Mouse (Mus musculus) limb, embryonic 15.5 days (tissue): Measurements from ENCODE around the gene Tril. TPM values are rescaled to one million over a fixed set of nuclear protein-coding genes. Genes with fewer than 3 reads are reported as not detected.

ENCODE experiments used
- ATAC-seq: fragments of 200-750 bp; cut with Nextera tagmentation; 2 replicates; pipeline ENCODE4 v1.8.0; 2017; ENCODE audit warnings: low read depth, moderate TSS enrichment; ENCODE audit not compliant: insufficient number of reproducible peaks, low FRiP score, low TSS enrichment
- H3K27ac ChIP-seq: fragments of 300-500 bp; sonication (generic); 2 replicates; pipeline ENCODE4 v1.5.1; 2015; ENCODE audit warnings: moderate library complexity, mild to moderate bottlenecking, inconsistent platforms
- H3K27me3 ChIP-seq: fragments of 300-500 bp; sonication (generic); 2 replicates; pipeline ENCODE4 v1.6.1; 2015; ENCODE audit warnings: inconsistent platforms
- H3K36me3 ChIP-seq: fragments of 300-500 bp; sonication (generic); 2 replicates; pipeline ENCODE4 v1.6.1; 2015; ENCODE audit warnings: inconsistent platforms
- H3K4me1 ChIP-seq: fragments of 300-500 bp; sonication (generic); 2 replicates; pipeline ENCODE4 v1.6.1; 2015; ENCODE audit warnings: inconsistent platforms
- H3K4me2 ChIP-seq: fragments of 300-500 bp; sonication (generic); 2 replicates; pipeline ENCODE4 v1.6.1; 2015; ENCODE audit warnings: mild to moderate bottlenecking, inconsistent platforms
- H3K4me3 ChIP-seq: fragments of 300-500 bp; sonication (generic); 2 replicates; pipeline ENCODE4 v1.5.1; 2015; ENCODE audit warnings: mild to moderate bottlenecking, inconsistent platforms
- H3K9ac ChIP-seq: fragments of 300-500 bp; sonication (generic); 2 replicates; pipeline ENCODE4 v1.6.1; 2015; ENCODE audit warnings: inconsistent platforms
- H3K9me3 ChIP-seq: fragments of 300-500 bp; sonication (generic); 2 replicates; pipeline ENCODE4 v1.6.1; 2016; ENCODE audit warnings: inconsistent platforms
- WGBS: fragments of 180-500 bp; shearing (Covaris S2); methylation state at CpG from one replicate; pipeline ENCODE4 v1.1.7; 2015; 5-methylcytosine and 5-hydroxymethylcytosine counted together
- polyA plus RNA-seq: library from polyadenylated mRNA; unstranded; fragments of >200 nt; fragmentation: Nextera tagmentation; extraction: Ambion mirVana; gene quantifications from 2 replicates; pipeline ENCODE4 v1.2.1, GENCODE M21; 2015

The Tril gene
- polyA plus RNA-seq, 1 experiment from 2014 or later, result 71.2 TPM

- H3K27ac ChIP-seq, result no peak overlapping the region
- H3K27me3 ChIP-seq, result no peaks in the 10 kb centered on the region
- H3K4me2 ChIP-seq, result no peak overlapping the region
- 85% methylated on average over 5 of the region's 5 CpGs for WGBS
- no peaks in the 10 kb centered on the region for H3K9me3 ChIP-seq
- peaks cover 12% of the 10 kb centered on the region for H3K4me1 ChIP-seq
- no peak overlapping the region for H3K9ac ChIP-seq
- no peak overlapping the region for H3K4me3 ChIP-seq
- H3K36me3 ChIP-seq, result no peaks in the 10 kb centered on the region
- ATAC-seq, result no peak
Measured at GRCm38 (mm10) chr6:53806021-53806420, 14.6 kb downstream of the Tril start.

GRCm38 (mm10) chr6:53804145-53804544 is 16.5 kb downstream of the Tril start:
- no peak overlapping the region for H3K27ac ChIP-seq
- ATAC-seq, result no peak
- H3K4me2 ChIP-seq, result no peak overlapping the region
- peaks cover 12% of the 10 kb centered on the region for H3K4me1 ChIP-seq
- no peaks in the 10 kb centered on the region for H3K27me3 ChIP-seq
- H3K9me3 ChIP-seq, result no peaks in the 10 kb centered on the region
- no peaks in the 10 kb centered on the region for H3K36me3 ChIP-seq
- no peak overlapping the region for H3K9ac ChIP-seq
- H3K4me3 ChIP-seq, result no peak overlapping the region
- 58% methylated on average over 6 of the region's 6 CpGs for WGBS

GRCm38 (mm10) chr6:53803551-53803950 is 17.1 kb downstream of the Tril start:
- Histone ChIP-seq H3K27ac (no peak overlapping the region), H3K36me3 (no peaks in the 10 kb centered on the region), H3K9me3 (no peaks in the 10 kb centered on the region), H3K4me1 (peaks cover 12% of the 10 kb centered on the region), H3K4me3 (no peak overlapping the region), H3K4me2 (no peak overlapping the region), H3K9ac (no peak overlapping the region), H3K27me3 (no peaks in the 10 kb centered on the region)
- 98% methylated on average over 4 of the region's 4 CpGs for WGBS
- ATAC-seq, result no peak

- peaks cover 12% of the 10 kb centered on the region for H3K4me1 ChIP-seq
- no peak overlapping the region for H3K9ac ChIP-seq
- H3K27me3 ChIP-seq, result no peaks in the 10 kb centered on the region
- H3K4me3 ChIP-seq, result no peak overlapping the region
- 38% methylated on average over 5 of the region's 5 CpGs for WGBS
- H3K4me2 ChIP-seq, result no peak overlapping the region
- no peak for ATAC-seq
- no peaks in the 10 kb centered on the region for H3K9me3 ChIP-seq
- H3K36me3 ChIP-seq, result no peaks in the 10 kb centered on the region
- no peak overlapping the region for H3K27ac ChIP-seq
Measured at GRCm38 (mm10) chr6:53801893-53802286, 18.7 kb downstream of the Tril start.

GRCm38 (mm10) chr6:53801269-53801892 is 19.2 kb downstream of the Tril start:
- Histone ChIP-seq H3K4me3 (no peak overlapping the region), H3K9me3 (no peaks in the 10 kb centered on the region), H3K4me2 (no peak overlapping the region), H3K9ac (no peak overlapping the region), H3K27ac (no peak overlapping the region), H3K36me3 (no peaks in the 10 kb centered on the region), H3K27me3 (no peaks in the 10 kb centered on the region), H3K4me1 (peaks cover 12% of the 10 kb centered on the region)
- 49% methylated on average over 4 of the region's 4 CpGs for WGBS
- no peak for ATAC-seq

GRCm38 (mm10) chr6:53798865-53799264 is 21.8 kb downstream of the Tril start:
- Histone ChIP-seq H3K27me3 (peaks cover 7% of the 10 kb centered on the region; the same call in 1 of the 2 replicates), H3K9ac (no peak overlapping the region), H3K27ac (no peak overlapping the region), H3K9me3 (no peaks in the 10 kb centered on the region), H3K4me3 (no peak overlapping the region), H3K4me2 (no peak overlapping the region), H3K4me1 (peaks cover 19% of the 10 kb centered on the region), H3K36me3 (no peaks in the 10 kb centered on the region)
- 72% methylated on average over 3 of the region's 3 CpGs for WGBS
- no peak for ATAC-seq

- ATAC-seq, result no peak
- Histone ChIP-seq H3K4me2 (no peak overlapping the region), H3K4me3 (no peak overlapping the region), H3K9me3 (no peaks in the 10 kb centered on the region), H3K27me3 (peaks cover 7% of the 10 kb centered on the region; the same call in 1 of the 2 replicates), H3K4me1 (peaks cover 13% of the 10 kb centered on the region), H3K9ac (no peak overlapping the region), H3K27ac (no peak overlapping the region), H3K36me3 (no peaks in the 10 kb centered on the region)
- 48% methylated on average over 3 of the region's 3 CpGs for WGBS
Measured at GRCm38 (mm10) chr6:53796835-53797234, 23.8 kb downstream of the Tril start.

- Histone ChIP-seq H3K36me3 (no peaks in the 10 kb centered on the region), H3K4me2 (no peak overlapping the region), H3K4me1 (peaks cover 8% of the 10 kb centered on the region), H3K9me3 (no peaks in the 10 kb centered on the region), H3K27me3 (peaks cover 7% of the 10 kb centered on the region; the same call in 1 of the 2 replicates), H3K9ac (no peak overlapping the region), H3K27ac (no peak overlapping the region), H3K4me3 (no peak overlapping the region)
- ATAC-seq, result no peak
- WGBS, result 23% methylated on average over 5 of the region's 5 CpGs
Measured at GRCm38 (mm10) chr6:53795788-53796187, 24.8 kb downstream of the Tril start.

GRCm38 (mm10) chr6:53795078-53795477 is 25.6 kb downstream of the Tril start:
- ATAC-seq, result no peak

GRCm38 (mm10) chr6:53794323-53794971 is 26.2 kb downstream of the Tril start:
- Histone ChIP-seq H3K4me1 (peaks cover 8% of the 10 kb centered on the region), H3K27ac (no peak overlapping the region), H3K4me2 (peak overlapping the region; percentile 37; the same call in 1 of the 2 replicates), H3K9ac (no peak overlapping the region), H3K9me3 (no peaks in the 10 kb centered on the region), H3K36me3 (no peaks in the 10 kb centered on the region), H3K4me3 (no peak overlapping the region; the same call in 1 of the 2 replicates), H3K27me3 (peaks cover 7% of the 10 kb centered on the region; the same call in 1 of the 2 replicates)
- no peak for ATAC-seq
- 13% methylated on average over 17 of the region's 17 CpGs for WGBS

More at GRCm38 (mm10) chr6:53795078-53795477, 25.6 kb downstream of the Tril start:
- no peak overlapping the region for H3K27ac ChIP-seq
- WGBS, result 39% methylated on average over 11 of the region's 11 CpGs
- no peak overlapping the region for H3K4me3 ChIP-seq
- no peaks in the 10 kb centered on the region for H3K9me3 ChIP-seq
- no peaks in the 10 kb centered on the region for H3K36me3 ChIP-seq
- H3K4me1 ChIP-seq, result peaks cover 8% of the 10 kb centered on the region
- H3K4me2 ChIP-seq, result peak overlapping the region; percentile 37; the same call in 1 of the 2 replicates
- peaks cover 7% of the 10 kb centered on the region; the same call in 1 of the 2 replicates for H3K27me3 ChIP-seq
- H3K9ac ChIP-seq, result no peak overlapping the region

- ATAC-seq, result no peak
- H3K4me3 ChIP-seq, result no peak overlapping the region
- no peaks in the 10 kb centered on the region; the same call in 1 of the 2 replicates for H3K27me3 ChIP-seq
- H3K9ac ChIP-seq, result no peak overlapping the region
- H3K36me3 ChIP-seq, result no peaks in the 10 kb centered on the region
- H3K4me1 ChIP-seq, result no peaks in the 10 kb centered on the region
- H3K4me2 ChIP-seq, result no peak overlapping the region
- WGBS, result 46% methylated on average over 16 of the region's 16 CpGs
- H3K9me3 ChIP-seq, result no peaks in the 10 kb centered on the region
- H3K27ac ChIP-seq, result no peak overlapping the region
Measured at GRCm38 (mm10) chr6:53782880-53783539, 37.6 kb downstream of the Tril start.

GRCm38 (mm10) chr6:53782273-53782672 is 38.4 kb downstream of the Tril start:
- H3K4me2 ChIP-seq, result no peak overlapping the region
- H3K9me3 ChIP-seq, result no peaks in the 10 kb centered on the region
- no peaks in the 10 kb centered on the region for H3K4me1 ChIP-seq
- no peak overlapping the region for H3K9ac ChIP-seq
- no peak for ATAC-seq
- H3K4me3 ChIP-seq, result no peak overlapping the region
- no peaks in the 10 kb centered on the region for H3K36me3 ChIP-seq
- H3K27ac ChIP-seq, result no peak overlapping the region
- 90% methylated on average over 5 of the region's 5 CpGs for WGBS
- no peaks in the 10 kb centered on the region; the same call in 1 of the 2 replicates for H3K27me3 ChIP-seq
